Mouse (Mus musculus): ENCODE data around the gene 1700025G04Rik. TPM values are rescaled to one million over a fixed set of nuclear protein-coding genes. Genes with fewer than 3 reads are reported as not detected.

Gene 1700025G04Rik
- polyA plus RNA-seq, 2 experiments = 1.2 to 2.1 TPM

DNA sequence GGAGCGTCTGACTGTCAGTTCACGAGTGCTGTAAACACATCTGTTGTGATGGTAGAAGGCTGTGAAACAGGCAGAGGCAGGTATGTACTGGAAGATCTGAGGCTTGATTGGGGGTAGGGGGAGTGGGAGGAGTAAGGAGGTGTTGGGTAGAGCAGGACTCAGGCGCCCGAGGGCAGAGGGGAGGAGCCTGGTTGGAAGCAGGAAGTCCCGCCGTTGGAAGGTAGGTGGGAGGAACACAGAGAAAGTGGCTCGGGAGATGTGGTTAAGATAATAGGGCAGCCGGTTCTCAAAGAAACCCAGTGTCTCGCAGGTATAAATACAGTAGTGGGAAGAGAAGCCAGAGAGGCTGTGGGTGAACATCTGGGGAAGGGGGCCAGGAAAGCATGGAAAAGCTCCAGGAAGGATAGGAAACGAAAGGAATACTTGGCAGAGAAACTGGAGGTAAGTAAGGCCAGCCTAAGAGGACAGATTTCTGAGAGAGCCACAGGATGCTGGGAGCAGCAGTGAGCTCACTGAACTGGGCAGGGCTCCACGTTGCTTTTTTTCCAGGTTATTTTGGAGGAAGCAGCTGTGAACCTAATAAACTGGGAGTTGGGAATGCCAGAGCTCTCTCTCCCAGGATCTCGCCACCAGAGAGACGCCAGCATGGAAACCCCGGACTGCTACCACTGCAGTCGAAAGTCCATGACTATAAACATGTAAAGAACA lies 5.1 kb downstream of the 1700025G04Rik start:
- WGBS (ENCODE audit: insufficient replicate concordance) = 13% methylated on average over 15 of the region's 15 CpGs
- peaks cover 0 to 6% of the 10 kb centered on the region in 2 experiments; a peak in 2 of 4 replicates for H3K4me1 ChIP-seq (replicated peaks; ENCODE audit: control insufficient read depth in 2 of 2, insufficient read depth in 2 of 2, low read length in 1 of 2)
- H3K27ac ChIP-seq = no peak overlapping the region
- ATAC-seq (ENCODE audit: insufficient read depth) (no peak), DNase-seq (ENCODE audit: low read depth in 3 of 3, low spot score in 3 of 3) (no peak)
- H3K27me3 ChIP-seq (ENCODE audit: control insufficient read depth, insufficient read depth, low read length) = peaks cover 9% of the 10 kb centered on the region
- no peaks in the 10 kb centered on the region for H3K9me3 ChIP-seq (ENCODE audit: control insufficient read depth, low read length)
- H3K4me3 ChIP-seq (ENCODE audit: insufficient read depth in 1 of 2, low read depth in 2 of 2, low read length in 2 of 2) = peak overlapping the region in 1 of 2 experiments; percentile 24; a peak in 1 of 4 replicates
- no peak for TF ChIP-seq CTCF (IDR thresholded peaks at IDR 0.05; ENCODE audit: low read depth)
- H3K4me2 ChIP-seq (ENCODE audit: low read depth) = peak overlapping the region; percentile 32
- H3K36me3 ChIP-seq (replicated peaks; ENCODE audit: control insufficient read depth, insufficient read depth, low read depth) = no peaks in the 10 kb centered on the region
- H3K9ac ChIP-seq (replicated peaks) = no peak overlapping the region

- H3K9me3 ChIP-seq (ENCODE audit: control insufficient read depth, low read length) = no peaks in the 10 kb centered on the region
- 57% methylated on average over 8 of the region's 8 CpGs for WGBS (ENCODE audit: insufficient replicate concordance)
- no peak for TF ChIP-seq CTCF (IDR thresholded peaks at IDR 0.05; ENCODE audit: low read depth)
- no peak for TF ChIP-seq EP300 (IDR thresholded peaks at IDR 0.05; ENCODE audit: low read depth)
- no peak overlapping the region for H3K27ac ChIP-seq
- ATAC-seq (ENCODE audit: insufficient read depth) (no peak), DNase-seq (ENCODE audit: low read depth in 3 of 3, low spot score in 3 of 3) (no peak)
- H3K36me3 ChIP-seq (replicated peaks; ENCODE audit: control insufficient read depth, insufficient read depth, low read depth) = no peaks in the 10 kb centered on the region
- H3K9ac ChIP-seq (replicated peaks) = no peak overlapping the region
- peaks cover 0 to 2% of the 10 kb centered on the region in 2 experiments; a peak in 1 of 4 replicates for H3K4me1 ChIP-seq (replicated peaks; ENCODE audit: control insufficient read depth in 2 of 2, insufficient read depth in 2 of 2, low read length in 1 of 2)
- no peaks in the 10 kb centered on the region for H3K27me3 ChIP-seq (ENCODE audit: control insufficient read depth, insufficient read depth, low read length)
- no peak overlapping the region for H3K4me2 ChIP-seq (ENCODE audit: low read depth)
- H3K4me3 ChIP-seq (ENCODE audit: insufficient read depth in 1 of 2, low read depth in 2 of 2, low read length in 2 of 2) = no peak overlapping the region
These were observed 7.8 kb downstream of the 1700025G04Rik start for GRCm38 (mm10) chr1:152081954-152082711.

- no peaks in the 10 kb centered on the region for H3K27me3 ChIP-seq (ENCODE audit: control insufficient read depth, insufficient read depth, low read length)
- no peak overlapping the region for H3K9ac ChIP-seq (replicated peaks)
- DNase-seq (ENCODE audit: low read depth in 3 of 3, low spot score in 3 of 3) = no peak
- H3K4me1 ChIP-seq (replicated peaks; ENCODE audit: control insufficient read depth in 2 of 2, insufficient read depth in 2 of 2, low read length in 1 of 2) = peaks cover 0 to 2% of the 10 kb centered on the region in 2 experiments; a peak in 1 of 4 replicates
- H3K4me2 ChIP-seq (ENCODE audit: low read depth) = no peak overlapping the region
- H3K9me3 ChIP-seq (ENCODE audit: control insufficient read depth, low read length) = no peaks in the 10 kb centered on the region
- no peaks in the 10 kb centered on the region for H3K36me3 ChIP-seq (replicated peaks; ENCODE audit: control insufficient read depth, insufficient read depth, low read depth)
- no peak for TF ChIP-seq CTCF (IDR thresholded peaks at IDR 0.05; ENCODE audit: low read depth)
- TF ChIP-seq EP300 (IDR thresholded peaks at IDR 0.05; ENCODE audit: low read depth) = no peak
- no peak overlapping the region for H3K4me3 ChIP-seq (ENCODE audit: insufficient read depth in 1 of 2, low read depth in 2 of 2, low read length in 2 of 2)
- H3K27ac ChIP-seq = no peak overlapping the region
- no peak for ATAC-seq (ENCODE audit: insufficient read depth)
- 83% methylated on average over 7 of the region's 7 CpGs for WGBS (ENCODE audit: insufficient replicate concordance)
These were observed 8.8 kb downstream of the 1700025G04Rik start for GRCm38 (mm10) chr1:152081121-152081520.

GRCm38 (mm10) chr1:152080244-152080643 lies 9.7 kb downstream of the 1700025G04Rik start:
- ATAC-seq (ENCODE audit: insufficient read depth) = no peak
- WGBS (ENCODE audit: insufficient replicate concordance) = 53% methylated on average over 6 of the region's 6 CpGs

DNA sequence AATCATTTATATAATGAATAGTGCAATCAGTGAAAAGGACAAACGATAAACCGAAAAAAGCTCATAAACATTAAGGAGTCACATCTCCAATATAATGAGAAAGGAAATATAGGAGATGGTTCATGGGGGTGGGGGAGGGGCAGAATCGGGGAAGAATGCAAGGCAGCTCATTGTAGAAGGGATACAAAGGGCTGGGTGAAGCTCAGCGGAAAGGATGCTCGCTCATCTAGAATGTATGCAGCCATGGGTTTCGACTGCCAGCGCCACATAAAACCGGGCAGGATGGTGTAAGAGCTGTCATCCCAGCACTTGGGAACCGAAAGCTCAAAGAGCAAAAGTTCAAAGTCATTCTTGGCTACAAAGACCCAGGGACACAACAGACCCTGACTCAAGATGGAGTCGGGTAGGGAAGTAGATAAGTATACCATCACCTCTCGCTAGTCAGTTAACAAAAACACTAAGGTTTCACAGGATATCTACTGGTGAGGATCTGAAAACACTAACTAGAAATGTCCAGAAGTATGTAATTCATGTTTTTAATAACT lies 12.7 kb downstream of the 1700025G04Rik start:
- H3K4me2 ChIP-seq (ENCODE audit: low read depth) = no peak overlapping the region
- ATAC-seq (ENCODE audit: insufficient read depth) = no peak
- H3K4me3 ChIP-seq (ENCODE audit: insufficient read depth in 1 of 2, low read depth in 2 of 2, low read length in 2 of 2) = no peak overlapping the region
- TF ChIP-seq CTCF (IDR thresholded peaks at IDR 0.05; ENCODE audit: low read depth) (no peak), EP300 (IDR thresholded peaks at IDR 0.05; ENCODE audit: low read depth) (no peak)
- no peaks in the 10 kb centered on the region for H3K27me3 ChIP-seq (ENCODE audit: control insufficient read depth, insufficient read depth, low read length)
- H3K27ac ChIP-seq = no peak overlapping the region
- no peaks in the 10 kb centered on the region for H3K9me3 ChIP-seq (ENCODE audit: control insufficient read depth, low read length)
- no peak overlapping the region for H3K9ac ChIP-seq (replicated peaks)
- WGBS (ENCODE audit: insufficient replicate concordance) = 67% methylated on average over 11 of the region's 11 CpGs
- H3K36me3 ChIP-seq (replicated peaks; ENCODE audit: control insufficient read depth, insufficient read depth, low read depth) = no peaks in the 10 kb centered on the region
- H3K4me1 ChIP-seq (replicated peaks; ENCODE audit: control insufficient read depth in 2 of 2, insufficient read depth in 2 of 2, low read length in 1 of 2) = no peaks in the 10 kb centered on the region
- DNase-seq (ENCODE audit: low read depth in 3 of 3, low spot score in 3 of 3) = no peak

More at GRCm38 (mm10) chr1:152080244-152080643, 9.7 kb downstream of the 1700025G04Rik start:
- DNase-seq (ENCODE audit: low read depth in 3 of 3, low spot score in 3 of 3) = no peak
- TF ChIP-seq CTCF (IDR thresholded peaks at IDR 0.05; ENCODE audit: low read depth) (no peak), EP300 (IDR thresholded peaks at IDR 0.05; ENCODE audit: low read depth) (no peak)
- H3K9ac ChIP-seq (replicated peaks) = no peak overlapping the region
- H3K27ac ChIP-seq = no peak overlapping the region
- H3K9me3 ChIP-seq (ENCODE audit: control insufficient read depth, low read length) = no peaks in the 10 kb centered on the region
- no peak overlapping the region for H3K4me3 ChIP-seq (ENCODE audit: insufficient read depth in 1 of 2, low read depth in 2 of 2, low read length in 2 of 2)
- no peak overlapping the region for H3K4me2 ChIP-seq (ENCODE audit: low read depth)
- no peaks in the 10 kb centered on the region for H3K36me3 ChIP-seq (replicated peaks; ENCODE audit: control insufficient read depth, insufficient read depth, low read depth)
- H3K4me1 ChIP-seq (replicated peaks; ENCODE audit: control insufficient read depth in 2 of 2, insufficient read depth in 2 of 2, low read length in 1 of 2) = peaks cover 0 to 2% of the 10 kb centered on the region in 2 experiments; a peak in 1 of 4 replicates
- H3K27me3 ChIP-seq (ENCODE audit: control insufficient read depth, insufficient read depth, low read length) = no peaks in the 10 kb centered on the region
